Mouse (Mus musculus) ES-Bruce4 (cell line): ENCODE measurements around the gene Taok2.

Source experiments
- EP300 ChIP-seq: IDR thresholded peaks from 2 replicates; pipeline ENCODE4 v1.6.1; 2011; ENCODE audit warnings: low read depth, low read length; ENCODE audit not compliant: insufficient read depth
- POLR2A ChIP-seq: IDR thresholded peaks from one replicate; pipeline ENCODE4 v1.8.1; 2011; ENCODE audit warnings: low read length; ENCODE audit not compliant: insufficient read depth

- TF ChIP-seq POLR2A = no peak
- TF ChIP-seq EP300 = no peak
Measured at GRCm38 (mm10) chr7:126833294-126833693, 51.2 kb downstream of the Taok2 start.
